Comparison of ENCODE assay signal across 27 mouse cellular contexts in genomic region chr15:94480248-94480647, GRCm38 (mm10). TPM values are rescaled to one million over a fixed set of nuclear protein-coding genes. Genes with fewer than 3 reads are reported as not detected.
A peak's percentile ranks its signal among the peaks of the same experiment; 100 is the strongest.
DNase-seq lines count a peak whose midpoint lies in the region; ATAC-seq and TF ChIP-seq lines count a peak whose summit lies in the region.
"Had no signal": no experiment of that assay in that cellular context is flagged by ENCODE, and none has a peak within 500 bp of the region (broad histone marks: within the 10 kb centered on the region; RNA-seq: fewer than 3 reads in every experiment).

No protein-coding gene starts in this region.

- no peak overlapping the region for H3K4me3 ChIP-seq in forebrain, embryonic 11.5 days (ENCODE audit: low read depth, low read length)
- H3K4me3 ChIP-seq in forebrain, embryonic 15.5 days = no peak overlapping the region
- H3K4me3 ChIP-seq in midbrain, embryonic 11.5 days (ENCODE audit: low read depth, low read length) = no peak overlapping the region
- no peak overlapping the region for H3K4me3 ChIP-seq in midbrain, postnatal 0 days (ENCODE audit: low read depth, low read length)
- no peak overlapping the region for H3K4me3 ChIP-seq in embryonic facial prominence, embryonic 13.5 days
- no peak overlapping the region for H3K4me3 ChIP-seq in hindbrain, embryonic 14.5 days (replicated peaks; ENCODE audit: low read length)
- H3K4me3 ChIP-seq: erythroblast, embryonic 14.5 days; gastrocnemius, adult 2 months; heart, embryonic 10.5 days; heart, embryonic 13.5 days; hindbrain, embryonic 15.5 days had no signal

- WGBS in forebrain, embryonic 11.5 days = 84% methylated on average over 5 of the region's 5 CpGs
- 83% methylated on average over 5 of the region's 5 CpGs for WGBS in forebrain, embryonic 15.5 days
- 93% methylated on average over 5 of the region's 5 CpGs for WGBS in midbrain, embryonic 11.5 days
- WGBS in midbrain, postnatal 0 days = 91% methylated on average over 5 of the region's 5 CpGs
- 76% methylated on average over 5 of the region's 5 CpGs for WGBS in embryonic facial prominence, embryonic 13.5 days
- 84% methylated on average over 5 of the region's 5 CpGs for WGBS in hindbrain, embryonic 14.5 days

- no peaks in the 10 kb centered on the region for H3K27me3 ChIP-seq in forebrain, embryonic 11.5 days (ENCODE audit: control insufficient read depth, insufficient read depth, low read length)
- no peaks in the 10 kb centered on the region for H3K27me3 ChIP-seq in forebrain, embryonic 15.5 days
- no peaks in the 10 kb centered on the region for H3K27me3 ChIP-seq in midbrain, embryonic 11.5 days (ENCODE audit: control insufficient read depth, insufficient read depth, low read length)
- H3K27me3 ChIP-seq in midbrain, postnatal 0 days (ENCODE audit: insufficient read depth, low read length) = no peaks in the 10 kb centered on the region
- H3K27me3 ChIP-seq in embryonic facial prominence, embryonic 13.5 days = no peaks in the 10 kb centered on the region
- no peaks in the 10 kb centered on the region for H3K27me3 ChIP-seq in hindbrain, embryonic 14.5 days (ENCODE audit: control insufficient read depth, insufficient read depth, low read length)
- H3K27me3 ChIP-seq: heart, embryonic 13.5 days; hindbrain, embryonic 15.5 days had no signal

- no peaks in the 10 kb centered on the region for H3K36me3 ChIP-seq in forebrain, embryonic 11.5 days (ENCODE audit: control insufficient read depth, insufficient read depth, low read length)
- H3K36me3 ChIP-seq in forebrain, embryonic 15.5 days = no peaks in the 10 kb centered on the region
- no peaks in the 10 kb centered on the region for H3K36me3 ChIP-seq in midbrain, embryonic 11.5 days (ENCODE audit: control insufficient read depth, insufficient read depth, low read length)
- H3K36me3 ChIP-seq in midbrain, postnatal 0 days (ENCODE audit: insufficient read depth, low read length) = no peaks in the 10 kb centered on the region
- no peaks in the 10 kb centered on the region for H3K36me3 ChIP-seq in embryonic facial prominence, embryonic 13.5 days
- no peaks in the 10 kb centered on the region for H3K36me3 ChIP-seq in hindbrain, embryonic 14.5 days (replicated peaks; ENCODE audit: control insufficient read depth, insufficient read depth)
- H3K36me3 ChIP-seq: heart, embryonic 10.5 days; heart, embryonic 13.5 days; hindbrain, embryonic 15.5 days had no signal

- peak overlapping the region; percentile 48; the same call in 1 of the 2 replicates for H3K27ac ChIP-seq in forebrain, embryonic 11.5 days (ENCODE audit: low read depth, low read length)
- no peak overlapping the region for H3K27ac ChIP-seq in forebrain, embryonic 15.5 days (replicated peaks)
- no peak overlapping the region for H3K27ac ChIP-seq in midbrain, embryonic 11.5 days (ENCODE audit: low read depth, low read length)
- no peak overlapping the region for H3K27ac ChIP-seq in midbrain, postnatal 0 days (ENCODE audit: low read depth, low read length)
- H3K27ac ChIP-seq in embryonic facial prominence, embryonic 13.5 days = peak overlapping the region; percentile 48; the same call in 1 of the 2 replicates
- H3K27ac ChIP-seq in hindbrain, embryonic 14.5 days = no peak overlapping the region
- H3K27ac ChIP-seq: gastrocnemius, adult 2 months; heart, embryonic 10.5 days; heart, embryonic 13.5 days; hindbrain, embryonic 15.5 days had no signal

- no peaks in the 10 kb centered on the region; the same call in 1 of the 2 replicates for H3K9me3 ChIP-seq in forebrain, embryonic 11.5 days (ENCODE audit: control insufficient read depth, low read length)
- no peaks in the 10 kb centered on the region for H3K9me3 ChIP-seq in forebrain, embryonic 15.5 days
- H3K9me3 ChIP-seq in midbrain, embryonic 11.5 days (ENCODE audit: control insufficient read depth, low read length) = no peaks in the 10 kb centered on the region
- H3K9me3 ChIP-seq in midbrain, postnatal 0 days (ENCODE audit: low read length) = no peaks in the 10 kb centered on the region
- H3K9me3 ChIP-seq in embryonic facial prominence, embryonic 13.5 days = no peaks in the 10 kb centered on the region
- H3K9me3 ChIP-seq in hindbrain, embryonic 14.5 days (ENCODE audit: control insufficient read depth, low read length) = no peaks in the 10 kb centered on the region
- H3K9me3 ChIP-seq: heart, embryonic 10.5 days; heart, embryonic 13.5 days; hindbrain, embryonic 15.5 days had no signal

- DNase-seq in forebrain, embryonic 11.5 days (ENCODE audit: low spot score) = no peak
- peak; percentile 84 for DNase-seq in midbrain, embryonic 11.5 days (ENCODE audit: low spot score, missing footprints)
- DNase-seq in midbrain, postnatal 0 days (ENCODE audit: low spot score) = no peak
- no peak for DNase-seq in hindbrain, embryonic 14.5 days (ENCODE audit: low spot score)
- DNase-seq in heart, adult 8-10 months (ENCODE audit: low spot score) = no peak
- DNase-seq: adrenal gland, adult 8-10 months; adrenal gland, postnatal 36 days; cerebellum, adult 18-20 months; cerebellum, adult 9-10 months; cerebellum, postnatal 14 days; gastrocnemius, adult 2 months; gastrocnemius, postnatal 14 days; heart, adult 11 months; heart, postnatal 14 days; heart, postnatal 4 days; kidney, adult 2 months had no signal

- no peak for TF ChIP-seq CTCF in midbrain, postnatal 0 days (IDR thresholded peaks at IDR 0.05)

- peaks cover 9% of the 10 kb centered on the region for H3K4me1 ChIP-seq in forebrain, embryonic 11.5 days (replicated peaks; ENCODE audit: control insufficient read depth, insufficient read depth, low read length)
- H3K4me1 ChIP-seq in forebrain, embryonic 15.5 days = peaks cover 26% of the 10 kb centered on the region
- H3K4me1 ChIP-seq in midbrain, embryonic 11.5 days (ENCODE audit: control insufficient read depth, insufficient read depth, low read length) = no peaks in the 10 kb centered on the region
- no peaks in the 10 kb centered on the region for H3K4me1 ChIP-seq in midbrain, postnatal 0 days (ENCODE audit: insufficient read depth, low read length)
- peaks cover 23% of the 10 kb centered on the region for H3K4me1 ChIP-seq in embryonic facial prominence, embryonic 13.5 days
- H3K4me1 ChIP-seq in hindbrain, embryonic 14.5 days (replicated peaks; ENCODE audit: control insufficient read depth, insufficient read depth, low read length) = peaks cover 13% of the 10 kb centered on the region; the same call in 1 of the 2 replicates
- H3K4me1 ChIP-seq: heart, embryonic 10.5 days; heart, embryonic 13.5 days had no signal

- H3K9ac ChIP-seq in forebrain, embryonic 11.5 days (ENCODE audit: low read length) = no peak overlapping the region
- H3K9ac ChIP-seq in forebrain, embryonic 15.5 days (replicated peaks) = no peak overlapping the region
- no peak overlapping the region for H3K9ac ChIP-seq in midbrain, embryonic 11.5 days (ENCODE audit: low read length)
- no peak overlapping the region for H3K9ac ChIP-seq in midbrain, postnatal 0 days (replicated peaks; ENCODE audit: low read length, poor library complexity, severe bottlenecking)
- no peak overlapping the region for H3K9ac ChIP-seq in embryonic facial prominence, embryonic 13.5 days
- no peak overlapping the region for H3K9ac ChIP-seq in hindbrain, embryonic 14.5 days
- H3K9ac ChIP-seq: heart, embryonic 13.5 days; hindbrain, embryonic 15.5 days had no signal

- ATAC-seq in forebrain, embryonic 11.5 days (replicated peaks; ENCODE audit: low FRiP score) = no peak
- ATAC-seq in forebrain, embryonic 15.5 days (replicated peaks) = no peak
- ATAC-seq in midbrain, embryonic 11.5 days (ENCODE audit: low FRiP score) = no peak
- no peak for ATAC-seq in midbrain, postnatal 0 days (ENCODE audit: low FRiP score)
- no peak for ATAC-seq in embryonic facial prominence, embryonic 13.5 days (ENCODE audit: insufficient number of reproducible peaks, insufficient read depth, low FRiP score, low TSS enrichment, low read depth)
- peak; percentile 68 for ATAC-seq in megakaryocyte-erythroid progenitor cell, adult 5-6 weeks (replicated peaks; ENCODE audit: low FRiP score, low TSS enrichment, poor library complexity, severe bottlenecking)
- ATAC-seq in hindbrain, embryonic 14.5 days (ENCODE audit: low FRiP score) = no peak
- ATAC-seq: activated CD4-positive, CD25-positive, alpha-beta regulatory T cell, adult 4 months; CD4-positive, CD25-positive, alpha-beta regulatory T cell, adult 4 months; intestine, postnatal 0 days had no signal

- H3K4me2 ChIP-seq in forebrain, embryonic 11.5 days (ENCODE audit: low read depth, low read length, severe bottlenecking) = no peak overlapping the region
- H3K4me2 ChIP-seq in forebrain, embryonic 15.5 days (replicated peaks) = no peak overlapping the region
- H3K4me2 ChIP-seq in midbrain, embryonic 11.5 days = no peak overlapping the region
- no peak overlapping the region for H3K4me2 ChIP-seq in midbrain, postnatal 0 days (ENCODE audit: low read depth, low read length, poor library complexity, severe bottlenecking)
- H3K4me2 ChIP-seq in embryonic facial prominence, embryonic 13.5 days = no peak overlapping the region
- no peak overlapping the region for H3K4me2 ChIP-seq in hindbrain, embryonic 14.5 days (replicated peaks)
- H3K4me2 ChIP-seq: heart, embryonic 13.5 days; hindbrain, embryonic 15.5 days had no signal

RNA-seq across cellular contexts. Expression of gene Adamts20, which starts 15.0 kb away (rescaled TPM):
- 14.0 and 15.4 TPM in 2 replicates for polyA plus RNA-seq in forebrain, embryonic 11.5 days (2014; fragmentation: Nextera tagmentation; extraction: Ambion mirVana)
- 2.5 and 3.5 TPM in 2 replicates for polyA plus RNA-seq in forebrain, embryonic 15.5 days (2015; fragmentation: Nextera tagmentation; extraction: Ambion mirVana)
- polyA plus RNA-seq in midbrain, embryonic 11.5 days (2014; fragmentation: Nextera tagmentation; extraction: Ambion mirVana) = 3.1 and 3.5 TPM in 2 replicates
- 5.8 and 6.7 TPM in 2 replicates for total RNA-seq in midbrain, postnatal 0 days (2014; rRNA removed)
- 1.8 and 3.0 TPM in 2 replicates for polyA plus RNA-seq in midbrain, postnatal 0 days (2015; fragmentation: Nextera tagmentation; extraction: Ambion mirVana)
- polyA plus RNA-seq in embryonic facial prominence, embryonic 13.5 days (2015; fragmentation: Nextera tagmentation; extraction: Ambion mirVana) = 10.9 and 13.8 TPM in 2 replicates
- not detected in 2 replicates for total RNA-seq in megakaryocyte-erythroid progenitor cell, adult 5-6 weeks (2014; fragmentation: Nextera tagmentation)
- total RNA-seq in megakaryocyte-erythroid progenitor cell, adult 5-6 weeks (2017) = 0.19 TPM in 1 of 2 replicates, not detected in the other
- polyA plus RNA-seq in hindbrain, embryonic 14.5 days (2014; fragmentation: Nextera tagmentation; extraction: Ambion mirVana) = 4.3 and 4.9 TPM in 2 replicates
- under 1 TPM; 0.06 to 0.32 (median 0.14) TPM for total RNA-seq in heart, adult 8-10 months (2022)
- polyA plus RNA-seq: C2C12; CD4-positive, CD25-positive, alpha-beta regulatory T cell, adult 4 months; erythroblast, embryonic 14.5 days had no signal

Comparison
In these comparisons a context has a peak if more than half of its experiments do, and no peak if none do; other contexts are left out.
1. H3K27ac ChIP-seq: peak in forebrain, embryonic 11.5 days (single experiment) and embryonic facial prominence, embryonic 13.5 days (single experiment); none in forebrain, embryonic 15.5 days (single experiment), midbrain, embryonic 11.5 days (single experiment), midbrain, postnatal 0 days (single experiment) and hindbrain, embryonic 14.5 days (single experiment).